Mouse (Mus musculus) lung, adult 2 months (tissue): ENCODE data around the gene Cplane1. TPM values are rescaled to one million over a fixed set of nuclear protein-coding genes. Genes with fewer than 3 reads are reported as not detected.

ENCODE experiments used
- DNase-seq: peaks from one replicate; pipeline ENCODE4 v3.0.0; 2022
- H3K4me1 ChIP-seq: fragments of 200-500 bp; 2 replicates; pipeline ENCODE4 v1.6.1; 2011; ENCODE audit warnings: low read length; ENCODE audit not compliant: control insufficient read depth, insufficient read depth
- H3K4me3 ChIP-seq: fragments of 200-500 bp; replicated peaks from 2 replicates; pipeline ENCODE3; 2011; ENCODE audit warnings: low read depth, mild to moderate bottlenecking, control low read depth, low read length; ENCODE audit errors: extremely low read depth
- CTCF ChIP-seq: fragments of 200-500 bp; IDR thresholded peaks from 2 replicates; pipeline ENCODE4 v1.5.1; 2011; ENCODE audit warnings: mild to moderate bottlenecking, low read length, control low read depth; ENCODE audit not compliant: insufficient read depth
- POLR2A ChIP-seq: fragments of 200-500 bp; IDR thresholded peaks from 2 replicates; pipeline ENCODE4 v1.6.1; 2011; ENCODE audit warnings: low read depth, mild to moderate bottlenecking, control low read depth, low read length, borderline replicate concordance; ENCODE audit errors: extremely low read depth
- WGBS: fragments of 180-500 bp; shearing (Covaris S2); methylation state at CpG from one replicate; pipeline ENCODE4 v1.1.7; 2018; 5-methylcytosine and 5-hydroxymethylcytosine counted together
- polyA plus RNA-seq: library from polyadenylated mRNA; depleted of rRNA; stranded (reverse); fragments of >200 nt; gene quantifications from 2 replicates; pipeline ENCODE4 v1.2.3, GENCODE M21; 2012; rRNA removed

Gene Cplane1
- 3.7 and 4.4 TPM in 2 replicates for polyA plus RNA-seq

DNA sequence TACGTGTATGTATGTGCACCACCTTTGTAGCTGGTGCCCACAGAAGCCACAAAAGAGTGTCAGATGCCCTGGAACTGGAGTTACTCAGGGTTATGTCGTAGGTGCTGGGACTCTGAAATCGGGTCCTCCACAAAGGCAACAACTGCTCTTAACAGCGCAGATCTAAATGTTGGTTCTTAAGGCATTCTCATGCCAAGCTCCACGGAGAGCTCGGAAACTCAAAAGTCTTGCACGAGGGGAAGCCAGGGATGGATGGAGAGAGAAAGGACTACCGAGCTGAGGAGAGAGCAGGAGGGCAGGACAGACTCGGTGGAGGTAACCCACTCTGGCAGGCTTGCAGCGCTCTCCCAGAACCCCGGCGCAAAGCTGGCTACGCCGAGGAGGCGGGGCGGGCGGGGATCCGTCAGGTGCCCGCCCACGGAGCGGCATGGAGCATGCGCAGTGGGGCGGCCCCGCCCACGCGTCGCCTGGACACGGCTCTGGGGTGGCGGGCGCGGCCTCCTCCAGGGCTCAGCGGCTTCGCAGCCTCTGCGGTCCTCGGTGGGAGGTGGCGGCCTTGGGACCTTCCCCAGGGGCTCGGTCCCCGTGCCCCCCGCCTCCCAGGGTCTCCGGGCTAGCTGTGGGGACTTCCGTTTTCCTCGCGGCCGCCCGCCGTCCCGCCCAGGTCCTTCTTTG lies at the start of gene Cplane1:
TSS of gene Cplane1 (plus strand) at position 516 of the 675 bp plus-strand sequence.
- Histone ChIP-seq H3K4me1 (0 out of 2 replicates have a peak, but pooled peaks cover 2% of the 10 kb centered on the region), H3K4me3 (peak within 1 kb of the TSS; percentile 86)
- under 1% methylated on average over 47 of the region's 47 CpGs for WGBS
- TF ChIP-seq CTCF, result no peak
- peak; percentile 66; the same call in 1 of the 2 replicates for TF ChIP-seq POLR2A
- peak; percentile 93 for DNase-seq

- H3K4me1 ChIP-seq, result no peaks in the 10 kb centered on the region
- no peak for TF ChIP-seq POLR2A
- TF ChIP-seq CTCF, result no peak
- no peak for DNase-seq
- H3K4me3 ChIP-seq, result no peak overlapping the region
- 71% methylated on average over 1 of the region's 1 CpGs for WGBS
Observed at GRCm38 (mm10) chr15:8129281-8129680, 39.6 kb upstream of the Cplane1 start.

DNA sequence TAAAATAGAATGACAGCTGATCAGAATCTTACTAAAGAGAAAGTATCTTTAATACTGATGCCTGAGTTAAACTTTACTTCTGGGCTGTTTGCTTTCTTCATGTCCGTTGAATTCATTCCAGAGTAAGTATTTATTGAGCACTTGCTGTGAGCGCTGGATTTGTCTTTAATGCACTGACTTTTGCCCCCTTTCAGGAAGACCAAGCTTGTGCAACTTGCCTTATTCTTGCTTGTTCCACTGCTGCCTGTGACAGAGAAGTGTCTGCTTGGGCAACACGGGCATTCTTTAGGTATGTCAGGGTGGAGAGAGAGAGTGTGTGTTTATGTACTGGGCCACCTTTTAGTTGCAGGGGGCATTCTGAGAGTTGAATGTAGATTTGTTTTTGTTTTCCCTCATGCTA lies 37.6 kb upstream of the Cplane1 start:
- no peak for DNase-seq
- H3K4me3 ChIP-seq, result no peak overlapping the region
- 88% methylated on average over 3 of the region's 3 CpGs for WGBS
- no peak for TF ChIP-seq POLR2A
- no peak for TF ChIP-seq CTCF
- H3K4me1 ChIP-seq, result no peaks in the 10 kb centered on the region

DNA sequence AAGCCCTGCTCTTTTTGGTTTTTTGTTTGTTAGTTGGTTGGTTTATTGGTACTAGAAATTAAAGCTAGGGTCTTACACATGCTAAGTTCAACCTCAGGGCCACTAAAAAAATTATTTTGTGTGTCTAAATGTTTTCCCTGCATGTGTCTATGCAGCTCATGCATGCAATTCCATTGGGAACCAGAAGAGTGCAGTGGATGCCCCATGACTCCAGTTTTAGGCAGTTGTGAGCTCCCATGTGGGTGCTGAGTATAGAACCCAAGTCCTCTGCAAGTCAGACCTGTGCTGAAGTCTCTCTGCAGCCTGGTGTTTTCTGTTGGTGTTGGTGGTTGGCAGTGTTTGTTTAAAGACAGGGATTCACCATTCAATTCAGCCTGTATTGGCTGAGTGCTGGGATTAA lies 37.1 kb upstream of the Cplane1 start:
- no peak for DNase-seq
- Histone ChIP-seq H3K4me3 (no peak overlapping the region), H3K4me1 (no peaks in the 10 kb centered on the region)
- no peak for TF ChIP-seq CTCF
- no peak for TF ChIP-seq POLR2A

DNA sequence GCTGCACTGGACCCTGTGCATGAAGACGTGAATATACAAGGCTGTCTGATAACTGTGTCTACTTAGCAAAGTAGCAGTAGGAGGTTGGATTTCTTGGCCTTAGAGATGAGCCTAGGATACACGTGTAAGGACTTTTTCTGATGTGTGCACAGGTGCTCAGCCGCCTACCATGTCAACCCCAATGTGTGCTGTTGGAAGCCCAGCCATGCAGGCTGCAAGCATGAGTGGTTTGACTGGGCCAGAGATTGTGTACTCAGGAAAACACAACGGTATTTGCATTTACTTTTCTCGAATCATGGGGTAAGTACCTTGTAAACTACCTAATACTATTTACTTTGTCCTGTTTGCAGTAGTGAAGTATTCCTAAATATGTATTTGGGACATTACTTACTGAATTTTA lies 33.3 kb upstream of the Cplane1 start:
- DNase-seq, result no peak
- H3K4me1 ChIP-seq, result no peaks in the 10 kb centered on the region
- WGBS, result 77% methylated on average over 5 of the region's 5 CpGs
- H3K4me3 ChIP-seq, result no peak overlapping the region
- no peak for TF ChIP-seq POLR2A
- no peak for TF ChIP-seq CTCF

DNA sequence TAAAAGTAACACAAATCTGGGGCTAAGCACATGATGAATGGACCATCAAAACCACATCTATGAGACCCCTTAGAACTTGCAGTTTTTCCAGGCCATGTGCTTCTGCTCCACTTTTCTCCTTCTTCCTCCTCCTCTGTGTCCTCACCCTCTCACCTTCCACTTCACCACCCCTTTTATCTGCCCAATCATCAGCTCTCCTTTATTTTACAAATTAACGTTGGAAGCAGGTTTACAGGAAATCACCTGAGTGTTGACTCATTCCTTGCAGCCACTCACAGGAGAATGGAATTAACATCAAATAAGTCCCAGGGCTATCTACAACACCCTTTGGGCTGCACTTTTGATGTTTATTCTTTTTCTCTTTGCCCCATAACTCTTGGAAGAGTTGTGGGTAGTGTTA lies 7.1 kb upstream of the Cplane1 start:
- H3K4me3 ChIP-seq, result no peak overlapping the region
- TF ChIP-seq POLR2A, result no peak
- no peak for TF ChIP-seq CTCF
- 40% methylated on average over 1 of the region's 1 CpGs for WGBS
- no peak for DNase-seq
- no peaks in the 10 kb centered on the region for H3K4me1 ChIP-seq

GRCm38 (mm10) chr15:8169266-8169746 lies 400 bp downstream of the Cplane1 start:
- Histone ChIP-seq H3K4me3 (peak overlapping the region; percentile 86), H3K4me1 (0 out of 2 replicates have a peak, but pooled peaks cover 2% of the 10 kb centered on the region)
- WGBS, result under 1% methylated on average over 25 of the region's 25 CpGs
- TF ChIP-seq CTCF, result no peak
- no peak for DNase-seq

DNA sequence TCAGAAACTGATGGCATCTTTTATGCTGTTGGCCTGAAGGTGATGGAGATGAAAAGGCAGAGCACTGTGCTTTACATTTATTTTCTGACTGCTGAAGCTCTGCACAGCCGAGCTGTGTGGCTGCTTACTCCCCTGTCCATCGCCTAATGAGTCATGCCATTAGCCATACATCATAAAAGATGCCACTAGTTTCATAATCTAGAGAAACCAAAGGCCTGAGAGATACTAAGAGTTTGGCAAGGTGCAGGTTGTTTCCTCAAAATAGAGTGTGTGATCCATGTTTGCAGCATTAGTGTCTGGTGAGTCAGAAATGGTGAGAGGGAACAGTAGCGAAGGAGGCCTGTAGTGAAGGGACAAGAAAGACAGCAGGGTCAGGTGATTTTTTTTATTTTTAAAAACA lies 20.7 kb downstream of the Cplane1 start:
- WGBS, result 92% methylated on average over 3 of the region's 3 CpGs
- no peak overlapping the region for H3K4me3 ChIP-seq
- H3K4me1 ChIP-seq, result no peaks in the 10 kb centered on the region
- DNase-seq, result no peak
- no peak for TF ChIP-seq POLR2A
- no peak for TF ChIP-seq CTCF

GRCm38 (mm10) chr15:8190435-8190834 lies 21.5 kb downstream of the Cplane1 start:
- WGBS, result 93% methylated on average over 3 of the region's 3 CpGs
- Histone ChIP-seq H3K4me1 (no peaks in the 10 kb centered on the region), H3K4me3 (no peak overlapping the region)
- no peak for TF ChIP-seq CTCF
- TF ChIP-seq POLR2A, result no peak
- no peak for DNase-seq

GRCm38 (mm10) chr15:8200317-8200716 lies 31.4 kb downstream of the Cplane1 start:
- H3K4me1 ChIP-seq, result no peaks in the 10 kb centered on the region
- H3K4me3 ChIP-seq, result no peak overlapping the region
- DNase-seq, result no peak
- TF ChIP-seq CTCF, result no peak
- no peak for TF ChIP-seq POLR2A

GRCm38 (mm10) chr15:8208362-8208761 lies 39.5 kb downstream of the Cplane1 start:
- 90% methylated on average over 6 of the region's 6 CpGs for WGBS
- no peak for DNase-seq
- H3K4me3 ChIP-seq, result no peak overlapping the region
- TF ChIP-seq CTCF (no peak), POLR2A (no peak)
- no peaks in the 10 kb centered on the region for H3K4me1 ChIP-seq
